9 mouse cellular contexts compared by ENCODE assay signal in genomic region chrX:106080811-106081443, GRCm38 (mm10). TPM values are rescaled to one million over a fixed set of nuclear protein-coding genes. Genes with fewer than 3 reads are reported as not detected.
DNase-seq lines count a peak whose midpoint lies in the region; ATAC-seq and TF ChIP-seq lines count a peak whose summit lies in the region.
"Had no signal": no experiment of that assay in that cellular context is flagged by ENCODE, and none has a peak within 500 bp of the region (broad histone marks: within the 10 kb centered on the region; RNA-seq: fewer than 3 reads in every experiment).

No protein-coding gene starts in this region.

- H3K4me2 ChIP-seq in heart, embryonic 12.5 days: no peak overlapping the region
- H3K4me2 ChIP-seq in heart, postnatal 0 days (ENCODE audit: low read depth, low read length): no peak overlapping the region

- no peak overlapping the region for H3K9ac ChIP-seq in heart, embryonic 12.5 days
- no peak overlapping the region for H3K9ac ChIP-seq in heart, postnatal 0 days (replicated peaks; ENCODE audit: low read depth, low read length)
- H3K9ac ChIP-seq: liver, embryonic 14.5 days had no signal

- no peak for TF ChIP-seq POLR2A in brain, embryonic 14.5 days (IDR thresholded peaks at IDR 0.05; ENCODE audit: borderline replicate concordance, extremely low read depth, insufficient read depth, insufficient read length, poor library complexity, severe bottlenecking)

- H3K27ac ChIP-seq in heart, embryonic 12.5 days (ENCODE audit: poor library complexity, severe bottlenecking): peak overlapping the region; percentile 57
- peak overlapping the region; percentile 46; the same call in 1 of the 2 replicates for H3K27ac ChIP-seq in heart, postnatal 0 days (ENCODE audit: low read depth)
- H3K27ac ChIP-seq: liver, embryonic 14.5 days had no signal

- no peaks in the 10 kb centered on the region; the same call in 1 of the 2 replicates for H3K36me3 ChIP-seq in heart, embryonic 12.5 days
- H3K36me3 ChIP-seq in heart, postnatal 0 days (replicated peaks; ENCODE audit: control insufficient read depth, insufficient read depth, low read length): no peaks in the 10 kb centered on the region

- 41% methylated on average over 13 of the region's 13 CpGs for WGBS in heart, embryonic 12.5 days
- WGBS in heart, postnatal 0 days: 30% methylated on average over 13 of the region's 13 CpGs

- intact Hi-C loops in gastrocnemius, postnatal 14 days (cut with DNase I; ENCODE audit: low total_unique reads): no loop called here

- TF ChIP-seq EP300 in heart, postnatal 0 days (IDR thresholded peaks at IDR 0.05; ENCODE audit: low read depth): no peak

- TF ChIP-seq CTCF in brain, embryonic 14.5 days (IDR thresholded peaks at IDR 0.05; ENCODE audit: borderline replicate concordance, extremely low read depth, insufficient read depth, insufficient read length): no peak
- no peak for TF ChIP-seq CTCF in heart, postnatal 0 days (IDR thresholded peaks at IDR 0.05; ENCODE audit: low read depth)

- no peak overlapping the region for H3K4me3 ChIP-seq in heart, embryonic 12.5 days
- H3K4me3 ChIP-seq in heart, postnatal 0 days (ENCODE audit: low read depth, low read length): no peak overlapping the region

- ATAC-seq in heart, embryonic 12.5 days (ENCODE audit: insufficient number of reproducible peaks, low FRiP score): no peak
- peak; percentile 44; the same call in 1 of the 2 replicates for ATAC-seq in heart, postnatal 0 days (ENCODE audit: insufficient read depth, low read depth)

- no peak for DNase-seq in heart, adult 8-10 months (ENCODE audit: low spot score)
- peak; percentile 35 for DNase-seq in brain, embryonic 14.5 days (ENCODE audit: low read depth)
- peak; percentile 33 for DNase-seq in heart, postnatal 0 days (ENCODE audit: low spot score)
- DNase-seq in lung, postnatal 36 days: peak; percentile 47
- DNase-seq in spleen, postnatal 10 days (ENCODE audit: low spot score in 2 of 2): no peak
- DNase-seq in thymus, postnatal 10 days (ENCODE audit: low spot score in 2 of 2): no peak
- no peak for DNase-seq in gastrocnemius, postnatal 14 days

- no peaks in the 10 kb centered on the region for H3K4me1 ChIP-seq in heart, embryonic 12.5 days (replicated peaks)
- no peaks in the 10 kb centered on the region for H3K4me1 ChIP-seq in heart, postnatal 0 days (ENCODE audit: control insufficient read depth, insufficient read depth)

- no peaks in the 10 kb centered on the region for H3K27me3 ChIP-seq in heart, embryonic 12.5 days (replicated peaks)
- no peaks in the 10 kb centered on the region for H3K27me3 ChIP-seq in heart, postnatal 0 days (ENCODE audit: control insufficient read depth, insufficient read depth, low read length)

- no peaks in the 10 kb centered on the region for H3K9me3 ChIP-seq in heart, embryonic 12.5 days (replicated peaks)
- H3K9me3 ChIP-seq in heart, postnatal 0 days (replicated peaks; ENCODE audit: control insufficient read depth, low read length): no peaks in the 10 kb centered on the region

RNA-seq across cellular contexts. Expression of gene Atp7a, which starts 53.9 kb away (rescaled TPM):
- 20.0 and 20.3 TPM in 2 replicates for polyA plus RNA-seq in heart, embryonic 12.5 days (2016; fragmentation: Nextera tagmentation; extraction: Ambion mirVana)
- 1 to 10 TPM; 5.2 to 6.9 (median 6.2) TPM for total RNA-seq in heart, adult 8-10 months (2022)
- polyA plus RNA-seq in brain, embryonic 14.5 days (2012; rRNA removed): 6.7 and 9.4 TPM in 2 replicates
- 8.7 and 16.9 TPM in 2 replicates for total RNA-seq in heart, postnatal 0 days (2014; rRNA removed; ENCODE audit: low replicate concordance)
- polyA plus RNA-seq in heart, postnatal 0 days (2015; fragmentation: Nextera tagmentation; extraction: Ambion mirVana): 5.4 and 6.3 TPM in 2 replicates
- 10 to 100 TPM; 11.6 to 11.7 TPM for total RNA-seq in gastrocnemius, postnatal 14 days (2021)

Comparison
In these comparisons a context has a peak if more than half of its experiments do, and no peak if none do; other contexts are left out.
1. DNase-seq: peak in brain, embryonic 14.5 days (single experiment), heart, postnatal 0 days (single experiment) and lung, postnatal 36 days (single experiment); none in heart, adult 8-10 months (single experiment), spleen, postnatal 10 days (0 of 2), thymus, postnatal 10 days (0 of 2) and gastrocnemius, postnatal 14 days (single experiment).